Mouse (Mus musculus) hindbrain, embryonic 11.5 days (tissue): Measurements from ENCODE around the gene Ocln. TPM values are rescaled to one million over a fixed set of nuclear protein-coding genes. Genes with fewer than 3 reads are reported as not detected.

ENCODE experiments used
- ATAC-seq: fragments of 200-750 bp; cut with Nextera tagmentation; 2 replicates; pipeline ENCODE4 v1.8.0; 2017; ENCODE audit warnings: mild to moderate bottlenecking, moderate TSS enrichment, moderate library complexity; ENCODE audit not compliant: low FRiP score
- DNase-seq: peaks from one replicate; pipeline ENCODE4 v3.0.0-alpha.2; 2015; ENCODE audit warnings: low spot score
- H3K27ac ChIP-seq: fragments of 300-500 bp; sonication (generic); 2 replicates; pipeline ENCODE4 v1.5.1; 2014; ENCODE audit warnings: mild to moderate bottlenecking, low read depth, low read length
- H3K27me3 ChIP-seq: fragments of 300-500 bp; sonication (generic); 2 replicates; pipeline ENCODE4 v1.6.1; 2014; ENCODE audit warnings: mild to moderate bottlenecking, low read length, moderate library complexity, mixed read lengths; ENCODE audit not compliant: control insufficient read depth, insufficient read depth
- H3K36me3 ChIP-seq: fragments of 300-500 bp; sonication (generic); 2 replicates; pipeline ENCODE4 v1.6.1; 2014; ENCODE audit warnings: mild to moderate bottlenecking, low read length, moderate library complexity, mixed read lengths; ENCODE audit not compliant: control insufficient read depth, insufficient read depth
- H3K4me1 ChIP-seq: fragments of 300-500 bp; sonication (generic); replicated peaks from 2 replicates; pipeline ENCODE4 v1.6.1; 2014; ENCODE audit warnings: low read length, mixed read lengths; ENCODE audit not compliant: control insufficient read depth, insufficient read depth
- H3K4me2 ChIP-seq: fragments of 300-500 bp; sonication (generic); replicated peaks from 2 replicates; pipeline ENCODE4 v1.6.1; 2014; ENCODE audit warnings: mild to moderate bottlenecking, low read depth, low read length
- H3K4me3 ChIP-seq: fragments of 300-500 bp; sonication (generic); 2 replicates; pipeline ENCODE4 v1.5.1; 2014; ENCODE audit warnings: low read depth, low read length
- H3K9ac ChIP-seq: fragments of 300-500 bp; sonication (generic); 2 replicates; pipeline ENCODE4 v1.6.1; 2014; ENCODE audit warnings: low read depth, low read length
- H3K9me3 ChIP-seq: fragments of 300-500 bp; sonication (generic); 2 replicates; pipeline ENCODE4 v1.6.1; 2016; ENCODE audit warnings: low read length; ENCODE audit not compliant: control insufficient read depth
- WGBS: fragments of 180-500 bp; shearing (Covaris S2); extraction: QIAGEN DNeasy Blood & Tissue Kit; methylation state at CpG from one replicate; pipeline ENCODE4 v1.1.7; 2014; 5-methylcytosine and 5-hydroxymethylcytosine counted together
- polyA plus RNA-seq: library from polyadenylated mRNA; unstranded; fragments of >200 nt; fragmentation: Nextera tagmentation; extraction: Ambion mirVana; gene quantifications from 2 replicates; pipeline ENCODE4 v1.2.1, GENCODE M21; 2014

Gene Ocln
- polyA plus RNA-seq, 1 experiment from 2014 or later, result 5.8 TPM

- WGBS, result 94% methylated on average over 1 of the region's 1 CpGs
- no peak for DNase-seq
- no peaks in the 10 kb centered on the region for H3K36me3 ChIP-seq
- H3K9ac ChIP-seq, result no peak overlapping the region
- no peak overlapping the region for H3K4me2 ChIP-seq
- H3K9me3 ChIP-seq, result no peaks in the 10 kb centered on the region
- H3K4me1 ChIP-seq, result no peaks in the 10 kb centered on the region
- H3K4me3 ChIP-seq, result no peak overlapping the region
- ATAC-seq, result no peak
- H3K27ac ChIP-seq, result no peak overlapping the region
- no peaks in the 10 kb centered on the region for H3K27me3 ChIP-seq
These were observed 103.0 kb downstream of the Ocln start for GRCm38 (mm10) chr13:100449495-100449894.

Other genes starting within 250 kb of the Ocln start
- 0.11 TPM in 1 of 2 replicates, not detected in the other for gene Naip6, start 235.0 kb downstream of the Ocln start, polyA plus RNA-seq
- not detected in 2 replicates for gene Naip1, start 99.8 kb downstream of the Ocln start, polyA plus RNA-seq
- 89.2 and 97.7 TPM in 2 replicates for gene Gtf2h2, start 60.1 kb downstream of the Ocln start, polyA plus RNA-seq
- gene Marveld2, start 64.3 kb upstream of the Ocln start, polyA plus RNA-seq, result 2.8 and 3.1 TPM in 2 replicates
- 315 and 356 TPM in 2 replicates for gene Ak6, start 98.3 kb upstream of the Ocln start, polyA plus RNA-seq
- 27.6 and 29.9 TPM in 2 replicates for gene Rad17, start 98.3 kb upstream of the Ocln start, polyA plus RNA-seq
- 22.4 and 22.6 TPM in 2 replicates for gene Taf9, start 98.9 kb upstream of the Ocln start, polyA plus RNA-seq
- 2.6 and 2.7 TPM in 2 replicates for gene Ccdc125, start 117.0 kb upstream of the Ocln start, polyA plus RNA-seq
- gene Cdk7, start 178.2 kb upstream of the Ocln start, polyA plus RNA-seq, result 78.0 TPM in 2 replicates
- 135 and 139 TPM in 2 replicates for gene Mrps36, start 191.9 kb upstream of the Ocln start, polyA plus RNA-seq
- 46.6 and 48.0 TPM in 2 replicates for gene Cenph, start 223.2 kb upstream of the Ocln start, polyA plus RNA-seq
- 322 and 345 TPM in 2 replicates for gene Ccnb1, start 233.9 kb upstream of the Ocln start, polyA plus RNA-seq